Mouse (Mus musculus) central nervous system, embryonic 11.5 days (tissue): ENCODE results near the gene Gm2174. TPM values are rescaled to one million over a fixed set of nuclear protein-coding genes. Genes with fewer than 3 reads are reported as not detected.

Experiments
- polyA plus RNA-seq: library from polyadenylated mRNA; depleted of rRNA; stranded (reverse); fragments of >200 nt; gene quantifications from 2 replicates; pipeline ENCODE4 v1.2.3, GENCODE M21; 2012; rRNA removed

Gm2174 gene
- polyA plus RNA-seq: not detected in 2 replicates

DNA sequence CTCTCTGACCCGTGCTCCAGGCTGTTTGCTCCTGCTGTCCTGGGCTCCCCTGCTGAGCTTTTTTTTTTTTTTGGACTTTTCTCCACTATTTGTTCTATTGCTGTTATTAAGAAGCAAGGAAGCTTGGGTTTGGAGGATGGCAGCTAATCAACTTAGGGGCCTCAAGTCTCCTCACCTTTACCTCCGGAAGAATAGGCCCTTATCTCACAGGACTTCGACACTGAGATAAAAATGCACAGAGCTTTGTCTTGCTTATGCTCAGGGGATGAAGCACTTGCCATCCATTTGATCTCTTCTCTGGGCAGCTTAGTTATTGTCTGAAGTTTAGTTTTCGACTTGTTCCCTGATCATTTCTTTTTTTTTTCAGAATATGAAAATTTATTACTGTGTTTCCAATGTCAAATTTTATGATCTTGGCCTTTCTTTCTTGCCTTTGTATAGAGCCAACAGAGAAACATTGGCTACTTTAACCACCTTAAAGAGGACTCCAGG is at the start of gene Gm2174:
Gm2174 (plus strand) TSS at position 442 of the 492 bp plus-strand sequence.

DNA sequence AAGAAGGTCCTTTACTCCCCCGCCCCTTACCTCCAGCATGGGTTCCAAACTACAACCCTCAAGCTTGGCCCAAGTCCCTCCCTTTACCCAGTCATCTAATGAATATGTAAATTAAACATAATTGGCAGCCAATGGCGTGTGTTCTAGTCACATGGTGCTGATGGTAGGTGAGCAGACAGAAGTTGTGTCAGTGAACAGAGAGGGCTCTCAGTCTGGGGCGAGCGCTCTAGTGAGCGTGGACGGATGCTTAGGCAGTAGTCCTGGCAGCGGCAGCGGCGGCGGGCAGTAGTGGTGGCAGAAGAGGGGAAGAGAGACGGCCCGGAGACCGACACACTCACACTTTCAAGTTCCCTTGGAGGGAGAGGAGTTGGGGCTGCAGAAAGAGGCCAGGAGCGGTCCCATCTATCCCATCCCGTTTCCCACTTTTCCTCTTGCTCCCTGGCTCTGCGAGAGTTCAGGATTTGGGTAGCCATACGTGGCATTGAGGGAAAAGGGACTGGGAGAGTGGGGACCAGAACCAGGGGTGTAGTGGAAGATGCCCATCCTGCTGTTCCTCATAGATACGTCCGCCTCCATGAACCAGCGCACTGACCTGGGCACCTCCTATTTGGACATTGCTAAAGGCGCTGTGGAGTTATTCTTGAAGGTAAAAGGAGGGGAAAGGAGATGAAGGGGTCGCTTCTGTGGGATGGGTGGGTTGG is 7.1 kb downstream of the Gm2174 start, which contains the start of gene Ints6l:
Ints6l (plus strand) TSS at position 187 of the 701 bp plus-strand sequence.

Other genes with a start within 250 kb of the Gm2174 start
- not detected in 2 replicates for gene Gm773, start 235.1 kb upstream of the Gm2174 start, polyA plus RNA-seq
- gene Zfp449, start 101.6 kb upstream of the Gm2174 start, polyA plus RNA-seq: 3.4 and 5.0 TPM in 2 replicates
- 2.9 and 4.4 TPM in 2 replicates for gene Smim10l2a, start 73.4 kb upstream of the Gm2174 start, polyA plus RNA-seq
- 66.9 and 83.0 TPM in 2 replicates for gene Ints6l, start 6.9 kb downstream of the Gm2174 start, polyA plus RNA-seq
- not detected in 2 replicates for gene Gm10477, start 76.8 kb downstream of the Gm2174 start, polyA plus RNA-seq
- gene Gm648, start 101.6 kb downstream of the Gm2174 start, polyA plus RNA-seq: 0.06 and 0.14 TPM in 2 replicates
- 13.4 and 32.0 TPM in 2 replicates for gene Mmgt1, start 150.1 kb downstream of the Gm2174 start, polyA plus RNA-seq
- gene Slc9a6, start 161.8 kb downstream of the Gm2174 start, polyA plus RNA-seq: 22.5 and 22.8 TPM in 2 replicates